Mouse (Mus musculus) left cerebral cortex, postnatal 4 days (tissue): ENCODE measurements around the gene Sgk1. TPM values are rescaled to one million over a fixed set of nuclear protein-coding genes. Genes with fewer than 3 reads are reported as not detected.
A peak's percentile ranks its signal among the peaks of the same experiment; 100 is the strongest.

Experiments used
- DNase-seq: peaks from one replicate; pipeline ENCODE4 v3.0.0-alpha.2; 2022
- intact Hi-C: fragments of 180-260 bp; cut with DNase I; formaldehyde crosslinking; loops from one replicate; pipeline ENCODE4 v1.15.1; 2025
- total RNA-seq, 2 experiments: library from RNA; stranded (reverse); gene quantifications; 2 replicates each; pipeline ENCODE4 v1.2.3; 2021

Sgk1 gene
- total RNA-seq, 2 experiments from 2014 or later = 70.3 to 86.9 TPM

GRCm38 (mm10) chr10:21996660-21997447, 114.9 kb downstream of the Sgk1 start:
- intact Hi-C loops = loop anchor here (10.0 kb wide), 3 partner anchors 232 to 392 kb away; no protein-coding TSS in a partner anchor
- no peak for DNase-seq

GRCm38 (mm10) chr10:21997550-21998204, 115.7 kb downstream of the Sgk1 start:
- DNase-seq = no peak

DNA sequence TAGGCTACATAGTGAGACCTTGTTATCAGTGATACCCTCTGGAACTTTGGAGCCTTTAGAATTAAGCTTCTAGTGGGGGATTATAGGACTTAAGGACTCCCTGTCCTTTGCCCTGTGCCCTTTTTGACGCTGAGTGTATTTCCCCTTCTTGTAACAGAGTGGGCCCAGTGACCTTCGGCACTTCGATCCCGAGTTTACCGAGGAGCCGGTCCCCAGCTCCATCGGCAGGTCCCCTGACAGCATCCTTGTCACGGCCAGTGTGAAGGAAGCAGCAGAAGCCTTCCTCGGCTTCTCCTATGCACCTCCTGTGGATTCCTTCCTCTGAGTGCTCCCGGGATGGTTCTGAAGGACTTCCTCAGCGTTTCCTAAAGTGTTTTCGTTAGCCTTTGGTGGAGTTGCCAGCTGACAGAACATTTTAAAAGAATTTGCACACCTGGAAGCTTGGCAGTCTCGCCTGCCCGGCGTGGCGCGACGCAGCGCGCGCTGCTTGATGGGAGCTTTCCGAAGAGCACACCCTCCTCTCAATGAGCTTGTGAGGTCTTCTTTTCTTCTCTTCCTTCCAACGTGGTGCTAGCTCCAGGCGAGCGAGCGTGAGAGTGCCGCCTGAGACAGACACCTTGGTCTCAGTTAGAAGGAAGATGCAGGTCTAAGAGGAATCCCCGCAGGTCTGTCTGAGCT, 116.7 kb downstream of the Sgk1 start:
- intact Hi-C loops = loop anchor here (10.0 kb wide), 3 partner anchors 234 to 394 kb away; no protein-coding TSS in a partner anchor
- DNase-seq = no peak

More at GRCm38 (mm10) chr10:21997550-21998204, 115.7 kb downstream of the Sgk1 start:
- intact Hi-C loops = loop anchor here (10.0 kb wide), 3 partner anchors 233 to 393 kb away; no protein-coding TSS in a partner anchor

- no peak for DNase-seq
- intact Hi-C loops = no loop called here
Measured at GRCm38 (mm10) chr10:22000491-22001306, 118.7 kb downstream of the Sgk1 start.

DNA sequence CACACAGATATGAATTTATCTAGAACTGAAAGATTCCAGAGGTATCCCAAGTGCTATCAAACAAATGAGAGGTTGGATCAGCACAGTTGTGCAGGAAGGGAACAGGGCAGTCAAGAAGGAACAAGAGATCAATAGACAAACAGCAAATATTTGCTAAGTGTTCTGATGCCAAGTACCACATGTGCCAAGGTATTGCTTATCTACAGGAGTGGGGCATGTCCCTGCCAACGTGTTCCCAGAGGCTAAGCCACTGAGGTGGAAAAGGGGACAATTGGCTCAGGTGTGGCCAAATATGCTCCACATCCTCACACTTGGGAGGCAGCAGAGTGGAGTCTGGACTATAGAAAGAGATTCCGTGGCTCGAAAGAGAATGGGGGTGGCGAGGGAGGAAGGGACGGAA, 119.6 kb downstream of the Sgk1 start:
- intact Hi-C loops = no loop called here
- no peak for DNase-seq

DNA sequence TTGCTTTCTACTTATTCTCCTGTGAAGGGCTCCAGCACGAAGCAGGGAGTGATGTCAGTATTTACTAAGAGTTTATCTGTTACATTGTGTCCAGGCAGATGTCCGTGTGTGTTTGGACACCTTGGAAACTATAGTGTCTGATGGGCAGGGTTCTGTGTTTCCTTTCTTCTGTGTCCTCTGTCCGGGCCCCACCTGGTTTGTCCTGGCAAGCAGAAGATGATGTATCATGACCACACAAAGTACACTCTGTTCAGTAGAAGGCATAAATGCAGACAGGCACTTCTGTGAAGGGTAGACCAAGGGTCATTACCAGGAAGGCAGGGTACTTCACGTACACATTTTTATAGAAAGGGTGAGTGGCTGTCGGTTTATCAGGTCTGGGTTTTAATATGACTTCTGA, 122.8 kb downstream of the Sgk1 start:
- no peak for DNase-seq
- intact Hi-C loops = no loop called here

- DNase-seq = no peak
- intact Hi-C loops = no loop called here
Measured at GRCm38 (mm10) chr10:22007160-22007801, 125.3 kb downstream of the Sgk1 start.

GRCm38 (mm10) chr10:22007802-22008172, 125.8 kb downstream of the Sgk1 start:
- DNase-seq = no peak
- intact Hi-C loops = no loop called here

GRCm38 (mm10) chr10:22010088-22010818, 128.3 kb downstream of the Sgk1 start:
- intact Hi-C loops = loop anchor here (2.0 kb wide), 1 partner anchor 627 kb away; no protein-coding TSS in a partner anchor
- DNase-seq = peak; percentile 82

DNA sequence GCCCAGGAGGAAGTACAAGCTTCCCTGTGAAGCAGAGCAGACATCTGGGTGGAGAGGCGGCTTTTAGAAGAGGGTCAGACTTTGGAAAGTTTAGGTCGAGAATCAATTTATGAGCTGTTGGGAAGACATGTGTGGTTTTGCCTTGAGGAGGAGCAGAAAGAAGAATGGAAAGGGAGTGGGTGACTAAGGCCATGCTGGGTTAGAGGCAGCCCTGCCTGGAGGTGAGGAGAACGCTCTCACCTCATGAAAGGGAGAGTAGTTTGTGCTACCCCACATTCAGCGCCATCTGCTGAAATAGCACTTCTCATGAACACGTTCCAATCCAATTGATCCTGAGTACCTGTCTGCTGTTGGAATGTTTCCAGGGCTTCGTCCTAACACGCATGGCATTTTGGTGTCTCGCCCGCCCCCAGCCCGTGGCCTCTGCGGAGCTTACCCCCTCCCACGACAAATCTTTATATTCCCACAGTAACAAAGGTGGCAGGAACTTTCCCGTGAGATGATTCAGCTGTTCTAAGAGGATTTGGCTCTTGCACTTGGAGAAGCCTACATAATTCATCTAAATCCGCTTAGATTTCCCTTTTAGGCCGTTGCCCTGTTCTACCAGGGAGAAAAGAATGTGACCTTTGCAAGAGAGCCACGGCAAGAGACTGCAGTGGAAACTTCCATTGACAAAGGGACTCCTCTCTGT, 135.6 kb downstream of the Sgk1 start:
- intact Hi-C loops = no loop called here
- no peak for DNase-seq

- intact Hi-C loops = no loop called here
- no peak for DNase-seq
Measured at GRCm38 (mm10) chr10:22018618-22019017, 136.6 kb downstream of the Sgk1 start.

GRCm38 (mm10) chr10:22034303-22034702, 152.3 kb downstream of the Sgk1 start:
- no peak for DNase-seq

GRCm38 (mm10) chr10:22036256-22036655, 154.3 kb downstream of the Sgk1 start:
- peak; percentile 41 for DNase-seq
- intact Hi-C loops = loop anchor here (10.0 kb wide), 2 partner anchors 119 to 539 kb away; partner anchors contain the start of genes H60b and Raet1e

More at GRCm38 (mm10) chr10:22034303-22034702, 152.3 kb downstream of the Sgk1 start:
- intact Hi-C loops = loop anchor here (2.0 to 10.0 kb wide), 3 partner anchors 120 to 540 kb away; partner anchors contain the start of genes H60b and Raet1e

Other genes starting within 250 kb of the Sgk1 start
- gene 4930444G20Rik, start 185.9 kb downstream of the Sgk1 start, total RNA-seq = not detected